Mouse (Mus musculus): Measurements from ENCODE around the gene Tceal5. TPM values are rescaled to one million over a fixed set of nuclear protein-coding genes. Genes with fewer than 3 reads are reported as not detected.
"Not testable (repeated sequence)": the region's sequence is repeated elsewhere in the genome, so short reads cannot be mapped to it uniquely, and the experiment has no call there.

The Tceal5 gene
- polyA plus RNA-seq, 1 experiment from 2014 or later = 11.1 TPM

- 35% methylated on average over 14 of the region's 67 CpGs for WGBS
- not testable (repeated sequence) for H3K4me1 ChIP-seq; H3K36me3 ChIP-seq (replicated peaks); H3K9me3 ChIP-seq; H3K27ac ChIP-seq; H3K27me3 ChIP-seq
- Histone ChIP-seq H3K4me2 (peak within 1 kb of the TSS; percentile 51), H3K9ac (peak within 1 kb of the TSS; percentile 40; the same call in 1 of the 2 replicates), H3K4me3 (replicated peaks) (peak within 1 kb of the TSS; percentile 44)
- peak; percentile 93 for ATAC-seq (ENCODE audit: low FRiP score)
Measured at GRCm38 (mm10) chrX:136214729-136215677, 11.3 kb upstream of the Tceal5 start, which contains the start of the genes Tceal7 and Bex1. TSS of gene Tceal7 (plus strand) at chrX:136214779. TSS of gene Bex1 (minus strand) at chrX:136215513.

DNA sequence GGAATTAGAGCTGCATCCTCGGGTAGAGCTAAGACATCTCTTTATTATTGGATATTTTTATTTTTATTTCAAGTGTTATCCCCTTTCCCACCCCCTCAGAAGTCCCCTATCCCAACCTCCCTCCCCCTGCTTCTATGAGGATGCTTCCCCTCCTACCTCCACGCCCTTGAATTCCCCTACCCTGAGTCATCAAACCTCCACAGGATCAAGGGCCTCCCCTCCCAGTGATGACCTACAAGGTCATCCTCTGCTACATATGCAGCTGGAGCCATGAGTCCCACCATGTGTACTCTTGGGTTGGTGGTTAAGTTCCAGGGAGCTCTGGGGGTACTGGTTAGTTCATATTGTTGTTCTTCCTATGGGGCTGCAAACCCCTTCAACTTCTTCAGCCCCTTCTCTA lies 9.7 kb upstream of the Tceal5 start:
- Histone ChIP-seq H3K27me3 (no peaks in the 10 kb centered on the region), H3K36me3 (replicated peaks) (no peaks in the 10 kb centered on the region), H3K4me3 (replicated peaks) (no peak overlapping the region), H3K4me1 (no peaks in the 10 kb centered on the region), H3K4me2 (no peak overlapping the region), H3K9ac (no peak overlapping the region), H3K27ac (no peak overlapping the region), H3K9me3 (no peaks in the 10 kb centered on the region)
- no peak for ATAC-seq (ENCODE audit: low FRiP score)
- 68% methylated on average over 2 of the region's 2 CpGs for WGBS

DNA sequence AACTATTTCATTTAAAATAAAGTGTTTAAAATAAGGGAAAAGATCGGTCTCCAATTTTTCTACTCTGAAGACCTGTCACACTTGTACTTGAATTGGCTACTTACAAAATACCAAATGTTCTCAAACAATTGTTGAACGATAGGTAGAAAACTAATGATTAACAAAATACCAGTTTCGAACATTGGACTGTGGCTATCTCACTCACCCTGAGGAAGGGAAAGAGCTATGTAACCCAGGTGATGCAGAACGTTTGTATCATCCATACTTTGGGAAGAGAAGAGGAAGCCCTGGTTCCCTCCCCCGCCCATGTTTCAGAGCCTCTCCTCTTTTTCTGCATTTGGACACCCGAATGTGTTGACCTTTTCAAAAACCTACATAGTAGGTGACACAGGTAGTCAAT lies 730 bp upstream of the Tceal5 start:
- no peaks in the 10 kb centered on the region for H3K9me3 ChIP-seq
- no peak overlapping the region for H3K27ac ChIP-seq
- 79% methylated on average over 6 of the region's 6 CpGs for WGBS
- H3K9ac ChIP-seq = no peak overlapping the region
- no peaks in the 10 kb centered on the region for H3K36me3 ChIP-seq (replicated peaks)
- no peak overlapping the region for H3K4me3 ChIP-seq (replicated peaks)
- ATAC-seq (ENCODE audit: low FRiP score) = no peak
- no peaks in the 10 kb centered on the region for H3K4me1 ChIP-seq
- H3K4me2 ChIP-seq = no peak overlapping the region
- H3K27me3 ChIP-seq = peaks cover 12% of the 10 kb centered on the region

DNA sequence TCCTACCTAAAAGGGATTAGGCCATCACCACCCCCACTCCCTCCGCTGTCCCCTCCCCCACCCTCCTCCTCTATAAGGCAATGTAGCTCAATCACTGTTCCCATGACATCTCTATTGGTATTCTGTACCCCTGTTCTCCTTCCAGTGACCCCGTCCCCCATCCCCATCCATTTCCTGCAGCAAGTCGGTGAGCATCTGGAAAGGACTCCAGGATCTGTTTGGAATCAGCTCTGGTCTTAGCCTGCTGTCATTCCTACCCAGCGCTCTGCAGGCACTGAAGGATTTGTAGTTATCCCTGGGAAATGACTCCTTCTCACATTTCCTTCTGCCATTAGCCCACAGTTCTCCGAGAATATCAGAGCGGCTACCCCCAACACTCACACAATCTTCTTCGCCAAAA lies 419 bp downstream of the Tceal5 start:
- H3K27ac ChIP-seq = no peak overlapping the region
- H3K9ac ChIP-seq = peak overlapping the region; percentile 38
- H3K9me3 ChIP-seq = no peaks in the 10 kb centered on the region
- no peaks in the 10 kb centered on the region for H3K4me1 ChIP-seq
- peaks cover 12% of the 10 kb centered on the region for H3K27me3 ChIP-seq
- H3K4me3 ChIP-seq (replicated peaks) = peak overlapping the region; percentile 45
- H3K4me2 ChIP-seq = peak overlapping the region; percentile 52
- no peak; the same call in 1 of the 2 replicates for ATAC-seq (ENCODE audit: low FRiP score)
- H3K36me3 ChIP-seq (replicated peaks) = no peaks in the 10 kb centered on the region
- 15% methylated on average over 7 of the region's 7 CpGs for WGBS

DNA sequence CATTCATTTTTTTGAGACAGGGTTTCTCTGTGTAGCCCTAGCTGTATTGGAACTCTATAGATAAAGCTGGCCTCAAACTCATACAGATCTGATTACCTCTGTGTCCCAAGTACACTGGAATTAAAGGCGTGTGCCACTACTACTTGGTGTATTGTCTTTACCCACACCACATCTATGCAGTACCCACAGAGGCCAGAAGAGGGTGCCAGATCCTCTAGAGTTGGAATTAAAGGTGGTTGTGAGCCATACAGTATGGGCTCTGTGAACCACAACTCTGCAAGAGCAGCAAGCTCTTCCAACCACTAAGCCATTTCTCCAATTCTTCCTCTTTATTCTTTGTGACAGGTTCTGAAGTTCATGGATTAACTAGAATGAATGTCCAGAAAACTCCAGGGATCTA lies 6.8 kb downstream of the Tceal5 start:
- Histone ChIP-seq H3K9me3 (no peaks in the 10 kb centered on the region), H3K4me2 (no peak overlapping the region), H3K4me3 (replicated peaks) (no peak overlapping the region), H3K27me3 (peaks cover 8% of the 10 kb centered on the region), H3K27ac (no peak overlapping the region), H3K36me3 (replicated peaks) (no peaks in the 10 kb centered on the region), H3K9ac (no peak overlapping the region), H3K4me1 (no peaks in the 10 kb centered on the region)
- WGBS = 50% methylated on average over 1 of the region's 1 CpGs
- no peak for ATAC-seq (ENCODE audit: low FRiP score)

- no peaks in the 10 kb centered on the region for H3K4me1 ChIP-seq
- no peak overlapping the region for H3K4me2 ChIP-seq
- H3K9me3 ChIP-seq = no peaks in the 10 kb centered on the region
- no peak overlapping the region for H3K4me3 ChIP-seq (replicated peaks)
- H3K9ac ChIP-seq = no peak overlapping the region
- no peak overlapping the region for H3K27ac ChIP-seq
- no peaks in the 10 kb centered on the region for H3K27me3 ChIP-seq
- 82% methylated on average over 16 of the region's 16 CpGs for WGBS
- no peak for ATAC-seq (ENCODE audit: low FRiP score)
- no peaks in the 10 kb centered on the region for H3K36me3 ChIP-seq (replicated peaks)
Measured at GRCm38 (mm10) chrX:136195193-136195944, 8.3 kb downstream of the Tceal5 start.

DNA sequence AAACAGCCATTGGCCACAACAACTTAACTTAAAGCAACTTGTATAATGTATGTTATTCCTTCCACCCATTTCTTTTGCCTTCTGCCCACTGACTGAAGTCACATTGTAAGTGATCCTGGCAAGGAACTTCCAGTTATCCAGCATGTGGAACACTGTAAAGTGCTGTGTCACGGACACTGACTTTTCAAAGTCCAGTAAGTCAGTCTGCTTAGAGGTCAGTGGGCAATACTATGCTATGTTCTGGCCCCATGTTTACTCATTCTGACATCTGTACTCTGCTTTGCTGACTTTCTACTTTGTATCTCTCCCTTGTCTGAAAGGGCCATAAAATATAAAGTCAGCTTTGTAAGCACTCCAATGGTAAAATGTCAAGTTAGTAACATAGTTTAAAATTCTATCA lies 20.6 kb downstream of the Tceal5 start:
- no peak overlapping the region for H3K27ac ChIP-seq
- peaks cover 17% of the 10 kb centered on the region for H3K27me3 ChIP-seq
- no peaks in the 10 kb centered on the region for H3K36me3 ChIP-seq (replicated peaks)
- no peak for ATAC-seq (ENCODE audit: low FRiP score)
- H3K4me1 ChIP-seq = no peaks in the 10 kb centered on the region
- no peak overlapping the region for H3K4me3 ChIP-seq (replicated peaks)
- H3K9me3 ChIP-seq = no peaks in the 10 kb centered on the region
- WGBS = 89% methylated on average over 1 of the region's 1 CpGs
- H3K4me2 ChIP-seq = no peak overlapping the region
- no peak overlapping the region for H3K9ac ChIP-seq

GRCm38 (mm10) chrX:136180897-136181553 lies 22.7 kb downstream of the Tceal5 start:
- WGBS = 22% methylated on average over 9 of the region's 11 CpGs
- Histone ChIP-seq H3K4me2 (no peak overlapping the region), H3K9me3 (no peaks in the 10 kb centered on the region), H3K9ac (no peak overlapping the region), H3K36me3 (replicated peaks) (no peaks in the 10 kb centered on the region), H3K27ac (no peak overlapping the region), H3K4me1 (no peaks in the 10 kb centered on the region), H3K27me3 (peaks cover 21% of the 10 kb centered on the region), H3K4me3 (replicated peaks) (no peak overlapping the region)
- ATAC-seq (ENCODE audit: low FRiP score) = no peak

GRCm38 (mm10) chrX:136172786-136173185 lies 30.9 kb downstream of the Tceal5 start:
- Histone ChIP-seq H3K4me2 (peak overlapping the region; percentile 49), H3K4me1 (no peaks in the 10 kb centered on the region), H3K9me3 (no peaks in the 10 kb centered on the region), H3K9ac (0 out of 2 replicates have a peak overlapping the region, but pooled peaks have one; percentile 21), H3K27me3 (peaks cover 11% of the 10 kb centered on the region), H3K4me3 (replicated peaks) (peak overlapping the region; percentile 51), H3K27ac (0 out of 2 replicates have a peak overlapping the region, but pooled peaks have one; percentile 13), H3K36me3 (replicated peaks) (no peaks in the 10 kb centered on the region)
- WGBS = 27% methylated on average over 10 of the region's 10 CpGs
- ATAC-seq (ENCODE audit: low FRiP score) = no peak; the same call in 1 of the 2 replicates

GRCm38 (mm10) chrX:136172118-136172551 lies 31.5 kb downstream of the Tceal5 start, which contains the start of gene Tceal8:
TSS of gene Tceal8 (minus strand) at chrX:136172342.
- peak; percentile 98 for ATAC-seq (ENCODE audit: low FRiP score)
- no peaks in the 10 kb centered on the region for H3K36me3 ChIP-seq (replicated peaks)
- H3K4me3 ChIP-seq (replicated peaks) = peak within 1 kb of the TSS; percentile 51
- 18% methylated on average over 10 of the region's 10 CpGs for WGBS
- H3K4me2 ChIP-seq = peak within 1 kb of the TSS; percentile 54
- peak within 1 kb of the TSS; percentile 82 for H3K27ac ChIP-seq
- H3K27me3 ChIP-seq = peaks cover 11% of the 10 kb centered on the region
- H3K9me3 ChIP-seq = no peaks in the 10 kb centered on the region
- peak within 1 kb of the TSS; percentile 60 for H3K9ac ChIP-seq
- H3K4me1 ChIP-seq = no peaks in the 10 kb centered on the region

GRCm38 (mm10) chrX:136171189-136172117 lies 32.2 kb downstream of the Tceal5 start:
- 22% methylated on average over 24 of the region's 24 CpGs for WGBS
- H3K27me3 ChIP-seq = peaks cover 15% of the 10 kb centered on the region
- H3K4me1 ChIP-seq = no peaks in the 10 kb centered on the region
- no peaks in the 10 kb centered on the region for H3K36me3 ChIP-seq (replicated peaks)
- H3K9me3 ChIP-seq = no peaks in the 10 kb centered on the region
- peak overlapping the region; percentile 54 for H3K4me2 ChIP-seq
- H3K27ac ChIP-seq = peak overlapping the region; percentile 82
- peak overlapping the region; percentile 60 for H3K9ac ChIP-seq
- peak overlapping the region; percentile 51 for H3K4me3 ChIP-seq (replicated peaks)
- peak; percentile 71 for ATAC-seq (ENCODE audit: low FRiP score)

Data from forebrain, embryonic 12.5 days (tissue).